Mouse (Mus musculus) left cerebral cortex, postnatal 10 days (tissue): ENCODE data around the gene Foxo1. TPM values are rescaled to one million over a fixed set of nuclear protein-coding genes. Genes with fewer than 3 reads are reported as not detected.

Experiments
- DNase-seq, 2 experiments: peaks; one replicate each; pipeline ENCODE4 v3.0.0; 2021 to 2022; ENCODE audit warnings: low spot score in 2 of 2, mixed read lengths in 1 of 2; ENCODE audit errors: extremely low spot score in 1 of 2
- intact Hi-C: fragments of 180-260 bp; cut with DNase I; formaldehyde crosslinking; loops from one replicate; pipeline ENCODE4 v1.15.1; 2025
- total RNA-seq, 2 experiments: library from RNA; stranded (reverse); gene quantifications; 2 replicates each; pipeline ENCODE4 v1.2.3; 2021

Gene Foxo1
- total RNA-seq, 2 experiments from 2014 or later = 13.2 to 16.4 TPM

DNA sequence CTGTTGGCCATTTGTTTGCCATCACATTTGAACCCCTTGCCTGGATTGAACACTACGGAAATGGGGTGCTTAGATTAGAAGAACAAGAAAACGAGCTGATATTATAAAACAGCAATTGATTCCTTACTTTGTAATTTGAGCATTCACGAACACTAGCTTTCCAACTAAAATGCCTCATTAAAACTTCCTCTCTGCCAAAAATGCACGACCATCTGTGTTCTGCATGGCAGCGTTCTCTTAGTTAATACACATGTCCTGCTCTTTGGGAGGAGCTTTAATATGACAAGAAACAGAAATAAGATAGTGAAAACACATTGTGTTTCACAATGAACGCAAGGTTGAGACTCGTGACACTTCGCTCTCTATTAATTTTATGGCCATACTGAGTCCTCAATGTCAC, 3.8 kb upstream of the Foxo1 start:
- intact Hi-C loops = loop anchor here (5.0 to 10.0 kb wide), 2 partner anchors 340 to 493 kb away; no protein-coding TSS in a partner anchor
- DNase-seq = no peak

DNA sequence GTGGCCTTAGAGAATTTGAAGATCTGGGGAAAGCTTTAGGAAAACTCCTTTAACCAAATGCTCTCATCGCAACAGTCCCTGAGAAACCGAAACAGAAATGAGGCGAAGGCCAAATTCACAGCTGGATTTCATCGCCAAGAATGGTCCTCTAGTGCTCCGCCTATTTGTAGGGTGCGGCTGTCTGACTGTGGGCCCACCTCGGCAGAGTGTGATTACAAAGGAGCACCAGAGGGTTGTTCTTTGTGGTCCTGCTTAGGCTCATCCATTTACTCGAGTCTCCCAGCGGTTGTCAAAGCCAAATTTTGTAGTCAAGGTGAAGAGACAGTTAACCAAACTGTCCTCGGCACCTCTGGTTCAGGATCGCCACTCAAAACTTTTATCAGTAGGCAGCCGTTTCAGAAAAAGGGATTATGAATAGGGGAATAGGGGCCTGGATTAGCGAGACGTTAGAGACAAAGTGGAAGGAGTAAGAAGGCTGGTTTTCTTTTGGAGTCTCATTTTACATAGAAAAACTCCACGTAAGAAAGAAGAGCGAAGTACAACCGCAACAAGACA, 1.5 kb upstream of the Foxo1 start:
- intact Hi-C loops = loop anchor here (5.0 to 10.0 kb wide), 4 partner anchors 136 to 576 kb away; no protein-coding TSS in a partner anchor
- peak in 1 of 2 experiments; percentile 23 for DNase-seq

DNA sequence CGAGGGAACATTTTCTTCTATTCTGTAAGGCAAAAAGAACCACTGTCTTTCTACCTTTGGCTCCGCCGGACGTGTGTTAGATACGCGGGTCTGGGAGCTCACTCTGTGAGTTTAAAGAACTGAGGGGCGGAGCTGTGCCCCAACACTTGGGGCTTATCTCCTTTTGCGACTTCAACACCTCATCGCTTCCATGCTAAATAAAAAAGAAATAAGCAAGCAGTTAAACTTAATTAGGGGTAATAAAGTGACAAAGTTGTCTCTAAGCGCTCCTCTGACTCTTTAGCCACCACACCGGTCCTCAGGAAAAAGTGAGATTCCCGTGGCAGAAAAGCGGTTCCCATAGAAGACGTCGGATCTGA, 864 bp upstream of the Foxo1 start:
- DNase-seq = no peak
- intact Hi-C loops = loop anchor here (5.0 to 10.0 kb wide), 4 partner anchors 135 to 575 kb away; no protein-coding TSS in a partner anchor

DNA sequence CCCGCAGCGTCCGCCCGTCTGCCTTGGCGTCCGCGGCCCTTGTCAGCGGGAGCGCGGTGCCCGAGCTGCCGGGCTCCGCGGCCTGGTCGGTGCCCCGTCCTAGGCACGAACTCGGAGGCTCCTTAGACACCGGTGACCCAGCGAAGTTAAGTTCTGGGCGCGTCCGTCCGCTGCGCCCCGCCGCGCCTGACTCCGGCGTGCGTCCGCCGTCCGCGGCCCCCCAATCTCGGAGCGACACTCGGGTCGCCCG, 276 bp downstream of the Foxo1 start:
- no peak for DNase-seq
- intact Hi-C loops = loop anchor here (5.0 to 10.0 kb wide), 4 partner anchors 134 to 574 kb away; no protein-coding TSS in a partner anchor

DNA sequence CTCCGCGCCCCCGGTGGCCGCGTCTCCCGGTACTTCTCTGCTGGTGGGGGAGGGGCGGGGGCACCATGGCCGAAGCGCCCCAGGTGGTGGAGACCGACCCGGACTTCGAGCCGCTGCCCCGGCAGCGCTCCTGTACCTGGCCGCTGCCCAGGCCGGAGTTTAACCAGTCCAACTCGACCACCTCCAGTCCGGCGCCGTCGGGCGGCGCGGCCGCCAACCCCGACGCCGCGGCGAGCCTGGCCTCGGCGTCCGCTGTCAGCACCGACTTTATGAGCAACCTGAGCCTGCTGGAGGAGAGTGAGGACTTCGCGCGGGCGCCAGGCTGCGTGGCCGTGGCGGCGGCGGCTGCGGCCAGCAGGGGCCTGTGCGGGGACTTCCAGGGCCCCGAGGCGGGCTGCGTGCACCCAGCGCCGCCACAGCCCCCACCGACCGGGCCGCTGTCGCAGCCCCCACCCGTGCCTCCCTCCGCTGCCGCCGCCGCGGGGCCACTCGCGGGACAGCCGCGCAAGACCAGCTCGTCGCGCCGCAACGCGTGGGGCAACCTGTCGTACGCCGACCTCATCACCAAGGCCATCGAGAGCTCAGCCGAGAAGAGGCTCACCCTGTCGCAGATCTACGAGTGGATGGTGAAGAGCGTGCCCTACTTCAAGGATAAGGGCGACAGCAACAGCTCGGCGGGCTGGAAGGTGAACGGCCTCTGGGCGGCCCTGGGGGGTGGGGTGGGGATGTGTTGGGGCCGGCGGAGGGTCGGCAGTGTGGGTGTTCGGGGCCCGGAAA, 789 bp downstream of the Foxo1 start:
- intact Hi-C loops = loop anchor here (5.0 to 10.0 kb wide), 4 partner anchors 133 to 573 kb away; no protein-coding TSS in a partner anchor
- peak in 1 of 2 experiments; percentile 76 for DNase-seq

DNA sequence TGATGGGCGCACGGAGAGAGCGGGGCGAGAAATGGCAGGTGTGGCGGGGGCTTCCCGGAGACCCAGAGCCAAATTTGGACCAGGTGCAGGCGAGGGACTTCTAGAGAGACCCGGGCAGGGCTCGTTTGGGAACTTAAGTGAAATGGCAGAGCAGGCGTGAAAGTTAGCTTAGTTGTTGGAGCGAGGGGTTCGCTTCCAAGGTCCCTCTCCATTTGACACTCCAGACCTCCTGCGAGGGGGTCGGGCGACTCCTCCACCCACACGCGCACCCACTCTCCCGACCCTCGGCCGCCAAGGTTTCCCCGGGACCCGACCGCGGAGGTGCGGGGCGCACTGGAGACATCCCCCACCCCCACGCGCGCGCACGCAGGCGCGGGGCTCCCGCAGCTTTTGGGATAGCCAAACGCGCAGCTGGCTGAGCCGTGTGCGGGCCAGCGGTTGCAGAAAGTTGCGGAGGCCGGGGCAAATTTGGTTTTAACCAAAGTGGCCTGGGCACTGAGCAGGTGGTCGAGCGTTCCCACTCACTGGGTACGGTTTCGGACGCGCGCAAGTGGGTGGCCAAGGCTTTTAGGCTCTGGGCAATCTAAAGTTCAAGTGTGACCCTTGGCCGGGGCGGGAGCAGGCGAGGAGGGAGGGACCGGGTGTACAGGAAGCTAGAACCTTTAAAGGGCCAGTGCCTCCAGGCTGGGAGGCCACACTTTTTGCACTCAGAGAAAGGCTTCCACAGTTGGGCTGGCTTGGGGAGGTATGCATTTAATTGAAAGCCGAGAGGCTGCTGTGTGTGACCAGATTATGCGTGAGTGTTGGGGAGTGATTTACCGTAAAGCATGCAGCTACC, 1.6 kb downstream of the Foxo1 start:
- DNase-seq = peak in 1 of 2 experiments; percentile 71
- intact Hi-C loops = loop anchor here (5.0 to 10.0 kb wide), 4 partner anchors 133 to 573 kb away; no protein-coding TSS in a partner anchor

DNA sequence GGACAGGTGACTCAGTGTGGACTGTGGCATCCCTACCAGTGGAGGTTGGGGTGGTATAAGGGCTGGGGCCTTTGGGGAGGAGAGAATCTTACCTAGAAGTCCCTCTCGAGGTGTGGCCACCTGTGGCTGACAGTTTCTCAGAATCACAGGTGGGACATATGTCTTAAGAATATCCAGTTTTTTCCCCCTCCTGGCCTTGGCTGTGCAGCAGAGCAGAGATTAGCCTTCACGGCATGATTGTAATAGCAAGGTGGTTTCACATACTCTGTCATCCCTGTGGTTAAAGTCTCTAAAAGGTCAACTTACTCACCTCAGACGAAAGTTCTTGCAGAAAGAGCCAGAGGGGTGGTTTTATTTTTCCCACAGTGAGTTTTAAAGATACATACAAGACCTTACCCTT, 2.4 kb downstream of the Foxo1 start:
- no peak for DNase-seq
- intact Hi-C loops = no loop called here

DNA sequence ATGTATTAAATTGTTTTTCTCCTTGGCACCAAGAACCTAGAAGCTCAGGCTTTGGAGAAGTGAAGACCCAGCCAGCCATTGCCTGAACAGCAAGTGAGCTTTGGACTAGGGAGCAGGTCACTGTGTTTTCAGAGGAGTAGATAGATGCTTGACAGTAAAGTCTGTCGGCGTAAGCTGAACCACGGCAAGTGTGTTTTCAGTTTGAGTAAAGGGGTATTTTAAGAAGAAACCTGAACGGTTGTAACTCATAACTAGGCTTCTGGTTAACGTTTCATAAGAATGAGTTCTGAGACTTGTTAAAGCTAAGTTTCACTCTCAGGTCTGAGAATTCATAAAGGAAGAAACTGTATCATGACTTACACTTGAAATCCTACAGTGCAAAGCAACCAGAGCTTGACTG, 3.2 kb downstream of the Foxo1 start:
- no peak for DNase-seq
- intact Hi-C loops = no loop called here

DNA sequence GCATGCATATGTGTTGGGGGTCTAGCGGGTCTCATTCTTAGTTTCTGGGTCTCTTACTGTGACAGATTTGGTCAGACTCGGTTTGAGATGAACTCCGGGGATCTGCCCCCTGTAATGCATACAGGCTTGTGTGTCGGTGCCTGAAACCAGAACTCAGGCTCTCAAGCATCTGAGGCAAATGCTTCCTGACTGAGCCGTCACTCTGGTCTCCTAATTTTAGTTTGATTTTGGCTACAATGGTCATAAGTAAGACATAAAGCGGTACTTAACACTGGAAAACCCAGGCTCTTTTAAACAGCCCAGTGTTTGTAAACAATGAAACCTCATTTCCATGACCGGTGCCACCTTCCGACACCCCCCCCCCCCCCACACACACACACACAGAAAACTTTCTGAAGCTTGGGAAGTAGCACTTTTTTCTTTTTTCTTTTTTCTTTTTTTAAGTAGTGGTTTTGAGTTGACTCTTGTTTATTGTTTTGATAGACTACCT, 4.3 kb downstream of the Foxo1 start:
- no peak for DNase-seq
- intact Hi-C loops = no loop called here

DNA sequence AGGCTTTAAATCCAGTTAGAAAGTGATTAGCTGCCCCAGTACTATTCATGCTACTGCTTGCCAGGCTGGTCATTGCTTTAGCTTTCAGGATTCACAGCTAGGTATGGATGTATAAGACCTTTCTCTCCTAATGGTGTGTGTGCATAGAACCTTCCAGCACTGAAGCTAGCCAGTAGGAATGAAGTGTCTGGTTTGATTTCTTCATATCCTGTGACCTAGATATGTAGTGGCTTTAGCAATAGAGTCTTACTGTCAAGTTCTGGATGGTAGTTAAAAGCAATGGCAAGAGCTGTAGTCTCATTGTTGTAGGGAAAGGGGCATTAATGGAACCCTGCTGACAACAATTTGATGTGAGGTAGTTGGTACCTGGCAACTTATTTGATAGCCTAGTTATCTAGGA, 6.3 kb downstream of the Foxo1 start:
- intact Hi-C loops = no loop called here
- no peak for DNase-seq

DNA sequence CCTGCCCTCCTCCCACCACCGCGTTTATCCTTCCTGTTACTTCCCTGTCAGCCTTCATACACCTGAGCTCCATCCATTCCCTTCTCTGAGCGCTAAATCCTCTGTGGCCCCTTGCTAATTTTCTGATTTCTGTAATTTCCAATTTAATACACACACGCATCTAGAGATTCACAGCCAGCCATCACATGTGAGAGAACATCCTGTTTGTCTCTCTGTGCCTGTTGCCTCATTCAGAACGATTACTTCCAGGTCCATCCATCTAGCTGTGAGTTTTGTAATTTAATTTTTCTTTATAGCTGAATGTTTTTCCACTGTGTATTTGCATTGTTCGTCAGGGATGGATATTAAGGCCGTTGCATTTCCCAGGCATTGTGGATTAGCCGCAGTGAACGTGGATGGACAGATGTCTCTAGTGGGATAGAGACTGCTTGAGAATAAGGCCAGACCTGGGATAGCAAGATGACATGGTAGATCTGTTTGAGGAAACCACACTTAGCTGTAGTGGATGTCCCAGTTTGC, 7.0 kb downstream of the Foxo1 start:
- intact Hi-C loops = no loop called here
- DNase-seq = no peak

DNA sequence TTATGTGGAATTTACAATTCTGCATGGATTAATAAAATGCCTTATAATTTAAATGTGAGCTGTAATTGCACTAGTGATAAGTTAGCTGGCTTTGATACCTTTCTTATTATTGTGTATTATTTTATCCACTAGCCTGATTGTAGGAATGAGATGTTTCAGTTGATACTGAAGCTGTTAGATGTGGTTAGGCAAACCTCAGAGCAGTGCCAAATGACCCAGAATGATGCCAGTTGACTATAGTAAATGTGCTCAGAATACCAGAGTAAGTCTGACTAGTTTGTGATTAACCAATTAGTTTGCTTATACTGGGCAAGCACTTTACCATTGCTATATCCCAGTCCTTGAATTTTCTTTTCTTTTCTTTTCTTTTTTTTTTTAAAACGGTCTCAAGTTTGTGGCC, 12.5 kb downstream of the Foxo1 start:
- DNase-seq = no peak
- intact Hi-C loops = no loop called here

DNA sequence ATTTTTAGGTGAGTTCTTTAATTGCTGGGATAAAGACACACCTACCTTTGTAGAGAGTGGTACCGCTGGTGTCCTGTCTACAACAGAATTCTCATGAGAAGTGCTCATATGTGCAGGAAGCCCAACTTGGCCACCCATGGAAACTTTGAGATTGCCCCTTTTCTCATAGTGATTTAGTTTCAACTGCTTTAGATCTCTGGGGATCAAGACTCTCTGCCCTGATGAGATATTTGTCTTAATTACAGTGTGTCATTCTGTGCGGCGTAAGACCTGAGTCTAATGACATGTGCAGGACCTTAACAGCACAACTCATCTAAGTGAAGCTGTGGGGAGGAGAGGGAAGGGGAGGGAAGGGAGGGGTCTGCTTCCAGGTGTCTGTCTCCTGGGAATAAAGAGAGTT, 13.7 kb downstream of the Foxo1 start:
- intact Hi-C loops = no loop called here
- no peak for DNase-seq

DNA sequence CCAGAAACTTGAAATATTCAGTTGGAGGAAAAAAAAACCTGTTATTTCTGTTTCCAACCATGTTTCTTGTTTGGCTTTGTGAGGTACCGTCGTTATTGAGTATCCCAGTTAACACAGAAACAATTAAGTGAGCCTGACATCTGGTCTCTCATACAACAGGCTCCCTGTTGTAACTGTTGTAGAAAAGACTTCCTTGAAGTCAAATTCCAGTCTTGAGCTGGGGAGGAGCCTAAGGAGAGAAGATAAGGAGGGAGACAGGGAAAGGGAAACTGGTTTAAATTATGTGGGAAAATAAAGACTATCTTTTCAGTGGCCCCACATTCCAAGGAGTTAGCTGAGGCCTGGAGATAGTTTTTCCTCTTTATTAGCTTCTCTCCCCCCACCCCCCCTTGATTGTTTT, 14.2 kb downstream of the Foxo1 start:
- DNase-seq = no peak
- intact Hi-C loops = no loop called here

DNA sequence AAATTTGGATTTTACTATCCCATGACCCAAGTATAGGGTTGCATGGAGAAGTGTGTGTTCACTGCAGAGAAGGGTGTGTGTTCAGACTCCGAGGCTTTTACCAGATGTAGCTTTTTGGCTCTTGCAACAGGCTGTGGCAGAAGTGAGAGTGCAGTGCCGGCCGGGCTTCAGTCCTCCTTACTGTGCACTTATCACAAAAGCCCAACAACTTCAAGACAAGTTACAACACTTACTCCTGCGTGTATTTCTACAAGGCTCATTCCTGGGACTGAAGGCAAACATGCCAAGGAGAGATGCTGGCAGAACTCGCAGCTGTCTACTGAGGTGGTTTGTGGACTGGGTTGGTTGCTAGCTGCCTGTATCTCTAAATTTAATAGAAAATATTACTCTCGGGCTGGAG, 15.4 kb downstream of the Foxo1 start:
- intact Hi-C loops = no loop called here
- DNase-seq = no peak

DNA sequence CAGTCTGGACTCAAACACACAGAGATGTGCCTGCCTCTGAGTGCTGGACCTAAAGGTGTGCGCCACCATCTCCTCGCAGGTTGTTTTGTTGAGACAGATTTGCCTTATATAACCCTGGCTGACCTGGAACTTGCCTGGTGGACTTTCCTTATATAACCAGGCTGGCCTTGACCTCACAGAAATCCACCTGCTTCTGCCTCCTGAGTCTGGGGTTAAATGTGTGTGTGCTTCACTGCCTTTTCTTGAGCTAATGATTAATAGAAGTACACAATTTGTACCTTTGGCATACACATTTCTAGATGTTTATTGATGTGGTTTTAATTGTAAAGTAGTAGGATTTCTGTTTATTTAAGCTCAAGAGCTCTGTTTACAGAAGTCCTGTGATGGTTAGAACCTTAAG, 22.7 kb downstream of the Foxo1 start:
- intact Hi-C loops = no loop called here

DNA sequence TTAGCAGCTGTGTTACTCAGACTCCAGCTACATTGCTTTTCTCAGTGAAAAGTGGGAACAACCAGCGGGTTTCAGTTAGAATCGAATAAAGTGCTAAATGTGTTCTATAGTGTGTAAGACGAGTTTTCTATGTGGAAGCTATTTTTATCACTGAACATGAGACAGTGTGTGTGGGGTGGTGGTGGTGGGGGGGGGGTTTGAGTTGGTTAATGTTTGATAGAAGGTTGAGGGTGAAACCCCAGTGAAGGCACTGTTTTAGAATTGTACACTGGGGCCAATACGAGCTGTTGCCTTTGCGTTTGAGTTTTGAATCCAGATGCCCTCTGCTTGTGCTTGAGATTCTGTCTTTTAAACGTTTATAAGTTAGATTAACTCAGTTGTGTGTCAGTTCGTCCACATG, 24.4 kb downstream of the Foxo1 start:
- intact Hi-C loops = no loop called here
- DNase-seq = no peak

More for the DNA sequence above, 22.7 kb downstream of the Foxo1 start:
- DNase-seq = no peak

DNA sequence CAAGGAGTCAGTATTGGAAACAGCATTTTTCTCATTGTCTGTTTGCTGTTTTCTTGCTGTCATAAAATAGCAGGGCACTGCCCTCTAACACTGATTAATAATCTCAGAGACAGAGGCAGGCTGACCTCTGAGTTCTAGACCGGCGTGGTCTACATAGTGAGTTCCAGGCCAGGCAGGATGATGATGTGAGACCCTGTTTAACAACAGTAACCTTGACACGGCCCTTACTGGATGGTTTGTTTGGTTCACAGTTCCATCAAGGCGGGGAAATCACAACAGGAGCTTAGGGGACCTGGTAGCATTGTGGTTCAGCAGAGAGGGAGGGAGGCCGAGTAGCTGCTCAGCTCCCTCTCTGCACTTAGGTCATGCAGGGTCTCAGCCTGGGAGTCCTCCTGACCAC, 25.8 kb downstream of the Foxo1 start:
- intact Hi-C loops = no loop called here
- no peak for DNase-seq

DNA sequence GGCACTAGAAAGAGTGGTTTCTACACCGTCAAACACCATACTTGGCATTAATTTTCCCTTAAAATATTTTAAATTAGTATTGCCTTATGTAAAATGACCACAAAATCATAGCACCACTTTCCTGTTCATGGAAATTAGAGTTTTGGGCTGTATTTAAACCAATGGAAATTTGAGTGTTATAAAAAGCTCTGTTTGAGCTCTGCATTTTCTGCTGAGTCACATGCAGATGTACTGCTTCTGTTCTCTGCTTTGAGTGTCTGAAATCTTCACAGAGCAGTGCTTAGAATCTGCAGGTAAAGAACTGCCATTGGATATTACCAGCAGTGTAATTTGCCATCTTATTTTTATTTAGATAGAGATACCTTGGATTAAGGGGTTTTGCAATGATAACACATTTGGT, 27.6 kb downstream of the Foxo1 start:
- intact Hi-C loops = no loop called here
- no peak for DNase-seq
